Mouse (Mus musculus): ENCODE measurements around the gene Gpr85.

Gpr85 gene

DNA sequence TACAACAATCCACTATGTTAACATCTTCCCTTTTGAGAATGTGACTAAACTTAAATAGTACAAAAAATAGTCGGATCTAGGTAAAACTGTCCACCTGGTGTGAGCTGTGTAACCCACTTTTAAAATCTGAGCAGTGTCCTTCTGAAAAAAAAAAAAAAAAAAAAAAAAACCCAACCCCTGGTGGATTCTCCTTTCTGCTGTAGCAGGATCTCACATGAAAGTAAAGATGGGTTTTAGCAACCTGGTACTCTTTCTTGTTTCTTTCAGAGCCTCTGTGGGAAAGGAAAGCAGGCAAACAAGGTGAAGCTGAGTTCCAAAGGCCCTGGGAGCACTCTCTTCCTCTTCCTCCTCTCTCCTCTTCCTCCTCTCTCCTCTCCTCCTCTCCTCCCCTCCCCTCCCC lies 10.9 kb downstream of the Gpr85 start:
- in situ Hi-C loops (cut with MboI, MseI) = no loop called here

DNA sequence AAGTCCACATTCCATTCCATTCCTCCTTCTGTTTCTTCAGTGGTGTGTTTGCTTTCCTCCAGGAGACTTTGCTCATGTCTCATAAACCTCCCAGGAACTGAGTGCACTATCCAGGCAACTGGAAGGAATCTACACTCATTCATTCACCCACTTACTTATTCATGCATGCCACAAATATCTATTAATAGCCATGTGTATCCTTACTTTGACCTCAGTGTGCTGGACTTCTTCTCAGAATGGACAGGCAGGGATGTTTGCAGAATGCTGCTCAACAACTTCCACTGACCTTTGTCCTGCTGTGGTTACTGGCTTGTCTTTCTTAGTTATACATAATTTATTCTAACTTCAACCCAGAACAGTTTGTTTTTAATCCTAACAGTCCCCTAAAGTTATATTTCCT lies 23.1 kb downstream of the Gpr85 start:
- in situ Hi-C loops (cut with MboI, MseI) = no loop called here

DNA sequence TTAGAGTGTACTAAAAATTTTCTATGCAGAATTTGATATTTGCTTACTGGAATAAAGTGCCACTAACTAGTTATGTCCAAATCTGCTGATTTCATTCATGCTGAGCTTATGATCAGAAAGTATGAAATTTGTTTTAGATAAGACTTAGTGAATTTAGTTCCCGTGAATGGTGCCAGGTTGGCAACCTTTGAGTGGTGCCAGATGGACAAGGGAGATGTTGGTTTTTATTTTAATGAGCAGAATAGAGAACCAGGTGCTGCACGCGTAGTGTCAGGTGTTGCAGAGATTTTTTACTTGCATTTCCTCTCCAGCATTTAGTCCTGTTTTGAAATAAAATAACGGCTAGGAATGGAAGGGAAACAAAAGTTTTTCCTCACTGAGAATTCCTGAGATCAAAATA lies 27.6 kb downstream of the Gpr85 start:
- in situ Hi-C loops (cut with MboI, MseI) = no loop called here

DNA sequence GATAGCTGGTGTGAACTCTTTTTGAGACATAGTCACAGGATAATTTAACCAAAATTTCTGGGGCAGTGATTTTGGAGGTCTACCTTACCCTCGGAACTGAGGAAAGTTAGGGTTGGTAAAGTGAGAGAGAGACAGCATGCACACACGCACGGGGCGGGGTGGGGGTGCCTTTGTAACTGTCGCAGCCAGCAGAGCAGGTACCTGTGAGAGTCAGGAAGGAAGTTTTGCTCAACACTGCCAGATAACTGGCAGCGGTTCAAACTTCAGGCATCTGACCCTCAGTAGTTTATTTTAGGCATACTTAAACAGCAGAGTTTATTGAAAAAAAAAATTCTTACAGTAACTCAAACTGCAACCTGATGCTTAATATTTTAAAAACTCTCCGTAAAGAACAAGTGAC lies 39.7 kb downstream of the Gpr85 start:
- in situ Hi-C loops (cut with MboI, MseI) = no loop called here

DNA sequence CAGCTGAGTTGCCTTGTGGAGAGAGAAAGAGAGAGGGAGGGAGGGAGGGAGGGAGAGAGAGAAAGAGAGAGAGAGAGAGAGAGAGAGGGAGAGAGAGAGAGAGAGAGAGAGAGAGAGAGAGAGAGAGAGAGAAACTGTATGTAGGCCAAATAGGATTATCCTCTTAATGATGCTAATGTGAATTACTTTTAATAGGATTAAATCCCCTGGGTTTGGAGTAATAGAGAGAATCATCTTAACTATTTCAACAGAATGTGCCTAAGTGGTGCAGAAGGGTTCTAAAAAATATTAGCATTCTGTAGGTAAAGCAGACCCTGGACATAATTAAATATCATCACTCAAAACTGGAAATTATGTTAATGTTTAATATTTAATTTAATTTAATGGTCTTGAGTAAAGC lies 42.4 kb downstream of the Gpr85 start:
- in situ Hi-C loops (cut with MboI, MseI) = loop anchor here (25.0 kb wide), 1 partner anchor 415 kb away; no protein-coding TSS in a partner anchor
